Mouse (Mus musculus): ENCODE measurements around the gene 1700037H04Rik.

GRCm38 (mm10) chr2:131146193-131147042 is 13.5 kb downstream of the 1700037H04Rik start:
- no peak for TF ChIP-seq CTCF (IDR thresholded peaks at IDR 0.05; ENCODE audit: insufficient read depth, low read depth, low read length)
- TF ChIP-seq POLR2A (IDR thresholded peaks at IDR 0.05; ENCODE audit: insufficient read depth, low read depth, low read length) = no peak
